Mouse (Mus musculus): Measurements from ENCODE around the gene Xpo5.

Xpo5 gene

DNA sequence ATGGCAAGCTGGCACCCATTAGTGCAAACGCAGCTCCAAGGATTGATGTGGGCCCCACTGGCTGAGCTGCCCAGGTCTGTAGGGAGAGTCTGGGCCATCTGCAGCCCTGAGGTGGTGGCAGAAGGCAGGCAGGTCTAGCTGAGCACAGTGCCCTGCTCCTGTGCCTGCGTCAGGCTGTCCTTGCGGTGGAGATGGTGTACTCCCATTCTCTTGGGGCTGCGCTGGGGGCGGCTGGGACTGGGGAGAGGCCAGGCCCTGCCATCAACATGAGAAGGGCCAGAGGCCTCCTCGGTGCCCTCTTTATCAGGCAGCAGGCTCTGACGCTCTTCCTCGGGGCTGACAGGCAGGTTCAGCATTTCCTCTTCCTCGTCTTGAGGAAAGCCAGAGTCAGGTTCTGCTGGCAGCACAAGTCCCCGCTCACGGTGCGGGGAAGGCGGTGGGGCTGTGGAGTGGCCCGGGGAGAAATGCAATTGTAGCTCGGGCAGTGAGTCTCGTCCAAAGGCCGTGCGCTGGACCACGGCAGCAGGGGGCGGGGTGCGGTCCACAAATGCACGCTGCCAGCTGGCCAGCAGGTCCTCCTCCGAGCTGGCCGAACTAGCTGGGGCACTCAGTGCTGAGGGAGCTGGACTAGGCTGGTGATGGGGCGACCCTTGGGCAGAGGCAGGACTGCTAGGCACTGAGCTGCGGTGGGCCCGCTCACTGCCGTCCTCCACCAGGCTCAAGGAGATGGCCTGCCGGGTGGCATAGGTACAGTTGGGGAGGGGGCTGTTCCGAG, 55.9 kb downstream of the Xpo5 start:
- no peak for DNase-seq (ENCODE audit: low read depth, low spot score)

DNA sequence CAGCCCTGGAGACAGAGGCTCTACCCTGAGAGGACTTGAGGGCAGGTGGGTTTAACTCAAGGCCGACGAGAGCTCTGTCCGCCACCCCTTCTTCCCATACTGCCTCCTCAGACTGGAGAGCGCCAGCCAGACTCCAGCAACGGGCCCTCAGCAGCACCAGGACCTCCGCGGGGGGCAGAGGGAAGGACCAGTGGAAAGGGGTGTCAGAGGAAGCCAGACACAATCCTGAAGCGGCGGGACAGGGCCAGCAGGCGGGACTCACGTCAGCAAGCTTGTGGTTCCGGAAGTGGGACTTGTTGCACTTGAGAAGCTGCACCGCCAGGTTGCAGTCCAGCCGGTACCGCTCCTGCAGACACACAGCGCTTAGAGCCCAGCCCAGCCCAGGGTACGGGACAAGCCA, 57.1 kb downstream of the Xpo5 start:
- DNase-seq (ENCODE audit: low read depth, low spot score), result no peak

DNA sequence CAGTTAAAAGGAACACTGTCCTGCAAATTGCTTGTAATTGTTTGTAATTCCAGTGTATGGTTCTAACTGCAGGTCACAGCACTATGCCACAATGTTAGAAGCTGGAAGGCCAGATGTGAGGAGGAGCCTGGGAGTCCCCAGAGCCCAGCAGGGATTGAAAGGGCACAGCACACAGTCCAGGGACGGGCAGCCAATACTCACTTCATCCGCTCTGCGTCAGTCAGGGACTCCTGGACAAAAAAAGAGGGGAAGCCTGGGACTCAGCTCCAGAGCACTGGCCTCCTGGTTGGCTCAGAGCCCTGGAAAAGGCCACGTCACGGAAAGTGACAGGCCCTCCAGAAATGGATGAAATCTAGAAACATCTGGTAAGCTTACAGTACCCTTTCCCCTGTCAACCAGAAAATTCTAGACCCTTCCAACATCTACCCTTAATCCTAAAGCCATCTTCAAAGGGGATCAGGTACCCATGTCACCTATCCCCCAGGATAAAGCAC, 59.7 kb downstream of the Xpo5 start:
- no peak for DNase-seq (ENCODE audit: low read depth, low spot score)

GRCm38 (mm10) chr17:46265502-46265901, 62.9 kb downstream of the Xpo5 start:
- no peak for DNase-seq (ENCODE audit: low read depth, low spot score)

GRCm38 (mm10) chr17:46265918-46266618, 63.5 kb downstream of the Xpo5 start:
- DNase-seq (ENCODE audit: low read depth, low spot score), result peak; percentile 75

GRCm38 (mm10) chr17:46266986-46267385, 64.4 kb downstream of the Xpo5 start:
- no peak for DNase-seq (ENCODE audit: low read depth, low spot score)

DNA sequence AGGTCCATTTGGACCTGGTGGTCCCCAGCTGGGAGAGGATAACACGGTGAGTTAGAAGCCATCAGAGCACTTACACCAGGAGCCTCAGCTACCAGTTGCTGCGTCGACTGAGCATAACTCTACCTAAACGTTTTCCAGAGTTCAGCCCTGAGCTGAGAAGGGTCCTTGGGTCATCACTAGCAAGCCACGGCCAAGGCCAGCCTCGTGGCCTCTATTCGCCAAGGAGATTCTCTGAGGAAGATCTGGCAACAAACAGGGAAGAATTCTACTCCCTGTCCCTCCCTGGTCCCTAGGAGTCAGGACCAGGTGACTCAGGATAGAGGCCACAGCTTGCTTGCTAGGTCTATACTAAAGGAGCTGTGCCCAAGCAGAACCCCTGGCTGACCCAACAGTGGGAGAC, 64.9 kb downstream of the Xpo5 start:
- DNase-seq (ENCODE audit: low read depth, low spot score), result no peak

DNA sequence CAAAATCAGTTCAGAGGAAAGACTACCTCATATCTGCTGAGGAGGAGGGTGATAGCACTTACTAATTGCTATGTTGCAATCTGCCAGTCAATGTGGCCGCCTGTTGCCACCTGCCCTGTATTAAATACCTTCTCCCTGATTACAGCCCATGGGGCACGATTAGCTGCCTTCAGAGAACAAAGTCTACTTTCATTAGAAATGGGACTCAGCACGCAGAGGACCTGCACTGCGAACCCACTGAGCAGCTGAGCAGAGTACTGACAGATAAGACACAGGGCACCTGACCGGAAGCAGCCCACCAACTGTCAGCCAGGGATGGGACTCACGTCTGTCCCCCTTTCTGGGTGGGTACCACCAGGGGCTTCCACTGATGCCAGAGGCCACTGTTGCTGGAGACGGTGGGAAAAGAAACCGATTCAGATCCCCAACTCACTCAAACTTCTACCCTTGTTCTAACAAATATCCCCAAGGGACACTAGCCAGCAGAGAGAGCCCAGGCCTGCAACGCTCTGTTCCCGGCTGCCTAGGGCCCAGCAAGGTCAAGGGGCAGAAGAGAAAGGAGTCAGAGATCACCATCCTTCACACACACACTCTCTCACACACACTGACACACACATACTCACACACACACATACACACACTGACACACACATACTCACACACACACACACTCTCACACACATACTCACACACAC, 65.6 kb downstream of the Xpo5 start:
- DNase-seq (ENCODE audit: low read depth, low spot score), result no peak

DNA sequence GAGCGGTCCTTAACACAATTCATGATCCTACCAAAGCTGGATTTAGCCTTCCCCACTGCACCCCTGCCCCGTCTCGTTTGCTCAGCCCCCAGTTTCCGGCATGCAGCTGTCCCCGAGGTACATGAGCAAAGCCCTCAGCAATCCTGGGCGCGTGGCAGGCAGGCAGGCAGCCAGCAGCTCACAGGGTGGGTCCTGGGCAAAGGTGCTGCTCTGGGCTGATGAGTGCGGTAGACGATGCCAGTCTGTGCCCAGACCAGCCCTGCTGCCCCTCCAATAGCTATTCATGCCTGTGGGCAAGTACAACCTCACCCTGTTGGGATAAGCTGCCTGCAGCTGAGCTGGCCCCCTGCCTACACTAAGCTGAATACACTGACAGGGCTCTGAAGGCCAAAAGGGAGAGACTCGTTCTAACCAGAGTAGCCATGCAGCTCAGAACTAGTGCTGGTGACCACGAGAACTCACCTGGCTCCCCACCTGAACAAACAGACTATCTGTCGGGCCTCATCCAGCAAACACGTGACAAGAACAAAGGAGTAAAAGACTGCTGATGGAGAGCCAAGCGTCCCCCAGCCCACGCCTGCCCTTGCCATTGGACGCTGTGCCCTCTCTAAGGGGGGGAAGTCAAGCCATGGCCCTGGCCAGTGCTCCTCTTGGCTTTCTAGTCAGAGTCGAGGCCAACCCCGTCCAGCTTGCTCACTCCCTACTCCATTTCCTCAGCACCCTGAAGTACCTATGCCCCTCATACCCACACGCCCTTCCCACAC, 67.4 kb downstream of the Xpo5 start:
- no peak for DNase-seq (ENCODE audit: low read depth, low spot score)

DNA sequence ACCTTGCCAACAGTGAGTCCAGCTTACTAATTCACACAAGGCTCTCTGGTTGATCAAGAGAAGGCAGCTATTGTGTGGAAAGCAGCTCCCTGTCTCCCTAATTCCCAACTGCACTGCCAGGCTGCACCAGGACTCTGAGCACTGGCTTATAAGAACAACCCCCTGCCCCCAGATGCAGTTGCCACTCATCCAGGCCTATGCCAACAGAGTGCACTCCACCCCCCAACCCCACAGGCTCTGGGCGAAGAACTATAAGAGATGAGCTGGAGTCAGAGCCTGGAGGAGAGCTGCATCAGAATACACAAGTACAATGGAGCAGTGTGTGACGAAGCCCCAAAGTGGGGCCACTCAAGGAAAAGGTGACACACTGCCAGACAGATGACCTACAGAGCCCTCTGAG, 69.5 kb downstream of the Xpo5 start:
- DNase-seq (ENCODE audit: low read depth, low spot score), result no peak

DNA sequence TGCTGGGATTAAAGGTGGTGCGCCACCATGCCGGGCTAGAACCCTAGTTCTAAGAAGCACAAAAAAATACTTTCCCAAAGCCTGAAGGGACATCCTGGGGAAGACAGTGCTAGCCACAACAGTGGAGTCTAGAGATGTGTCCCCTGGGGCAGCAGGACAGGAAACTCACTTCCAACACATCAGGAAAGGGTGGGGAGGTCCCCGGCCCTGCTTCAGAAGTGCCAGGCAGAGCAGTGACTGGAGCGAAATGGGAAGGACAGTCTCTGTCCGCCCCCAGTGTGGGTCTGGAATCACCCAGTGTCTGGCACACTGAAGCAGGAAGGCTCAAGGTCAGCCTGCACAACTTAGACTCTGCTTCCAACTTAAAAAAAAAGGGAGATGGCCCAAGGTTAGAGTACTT, 70.1 kb downstream of the Xpo5 start:
- no peak for DNase-seq (ENCODE audit: low read depth, low spot score)

DNA sequence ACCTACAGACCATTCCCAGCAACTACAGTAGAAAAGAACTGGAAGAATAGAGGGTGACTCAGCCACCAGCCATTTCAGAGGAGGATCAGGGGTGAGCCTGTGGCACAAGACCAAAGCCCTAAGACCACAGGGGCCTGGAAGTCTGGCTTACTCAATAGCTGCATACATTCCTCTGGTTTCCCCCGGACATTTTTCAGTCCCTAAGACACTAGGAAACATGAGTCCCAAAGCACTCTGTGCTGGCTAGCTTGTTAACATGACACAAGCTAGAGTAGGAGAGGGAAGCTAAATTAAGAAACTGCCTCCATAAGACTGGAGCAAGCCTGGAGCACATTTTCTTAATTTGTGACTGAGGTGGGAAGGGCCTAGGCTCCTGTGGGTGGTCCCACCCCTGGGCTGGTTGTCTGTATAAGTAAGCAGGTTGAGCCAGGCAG, 71.2 kb downstream of the Xpo5 start:
- no peak for DNase-seq (ENCODE audit: low read depth, low spot score)

DNA sequence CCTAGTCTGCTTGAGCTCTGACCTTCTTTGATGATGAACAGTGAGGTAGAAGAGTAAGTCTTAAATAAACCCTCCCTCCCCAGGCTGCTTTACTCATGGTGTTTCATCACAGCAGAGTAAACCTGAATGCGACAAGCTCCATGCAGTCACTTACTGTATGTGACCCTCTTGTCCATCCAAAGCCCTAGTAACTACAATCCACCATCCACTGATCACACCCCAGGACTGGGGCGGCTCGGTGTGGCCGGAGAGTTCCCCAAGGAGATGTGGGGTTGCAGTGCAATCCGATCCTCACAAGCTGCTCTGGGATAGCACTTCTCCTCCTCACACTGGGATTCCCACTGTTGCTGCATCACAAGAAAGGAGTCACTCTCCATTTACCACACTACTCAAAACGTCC, 71.9 kb downstream of the Xpo5 start:
- no peak for DNase-seq (ENCODE audit: low read depth, low spot score)

- no peak for DNase-seq (ENCODE audit: low read depth, low spot score)
These were observed 72.5 kb downstream of the Xpo5 start for GRCm38 (mm10) chr17:46275034-46275433.

GRCm38 (mm10) chr17:46275506-46275905, 72.9 kb downstream of the Xpo5 start:
- no peak for DNase-seq (ENCODE audit: low read depth, low spot score)

DNA sequence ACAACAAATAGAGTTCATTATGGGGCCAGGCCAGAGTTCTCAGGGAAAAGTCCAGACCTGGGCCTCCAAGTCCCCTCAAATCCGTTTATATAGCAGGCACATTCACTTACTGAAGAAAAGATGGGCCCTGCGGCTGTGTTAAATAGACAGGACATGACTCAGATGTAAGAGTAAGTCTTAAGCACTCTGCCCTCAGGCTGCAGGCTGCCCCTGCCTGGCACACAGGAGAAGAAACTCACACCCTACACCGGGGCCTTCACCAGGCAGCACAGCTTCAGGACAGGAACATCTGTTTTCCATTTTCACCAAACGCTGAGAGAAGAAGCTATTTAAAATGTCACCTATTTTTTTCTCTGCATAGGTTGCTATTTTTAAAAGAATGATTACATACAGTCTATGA, 75.0 kb downstream of the Xpo5 start:
- no peak for DNase-seq (ENCODE audit: low read depth, low spot score)

GRCm38 (mm10) chr17:46278011-46278765, 75.6 kb downstream of the Xpo5 start:
- DNase-seq (ENCODE audit: low read depth, low spot score), result no peak

DNA sequence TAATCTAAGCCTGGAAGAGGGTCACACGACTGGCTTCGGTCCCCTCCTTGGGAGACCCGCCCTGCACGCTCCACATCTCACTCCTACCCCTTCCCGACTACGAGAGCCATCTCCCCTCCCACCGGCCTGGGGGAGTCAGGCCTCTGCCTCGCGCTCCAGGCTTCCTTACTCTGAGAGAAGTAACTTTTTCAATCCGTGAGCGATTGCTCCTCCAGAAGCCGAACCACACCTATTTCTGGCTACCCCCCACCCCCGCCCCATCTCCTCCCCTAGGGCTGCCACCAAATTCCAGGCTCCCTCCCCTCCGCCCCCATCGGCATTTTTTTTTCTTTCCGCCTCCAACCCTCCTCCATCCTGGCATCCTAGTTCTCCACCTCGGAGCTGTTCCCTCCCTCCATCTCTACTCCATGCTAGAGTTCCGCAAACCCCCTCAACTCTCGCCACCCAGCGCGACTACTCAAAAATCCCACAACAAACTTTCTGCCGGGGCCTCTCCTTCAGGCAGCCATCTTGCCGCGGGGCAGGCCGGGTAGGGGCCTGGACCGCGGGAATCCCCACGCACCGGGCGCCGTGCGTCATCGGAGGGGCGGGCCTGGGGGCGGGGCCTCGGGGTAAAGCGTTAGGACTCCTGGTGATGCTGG, 80.0 kb downstream of the Xpo5 start, which contains the start of gene Tjap1:
Gene Tjap1 (minus strand): TSS at position 544 of the 641 bp plus-strand sequence.
- peak; percentile 88 for DNase-seq (ENCODE audit: low read depth, low spot score)

DNA sequence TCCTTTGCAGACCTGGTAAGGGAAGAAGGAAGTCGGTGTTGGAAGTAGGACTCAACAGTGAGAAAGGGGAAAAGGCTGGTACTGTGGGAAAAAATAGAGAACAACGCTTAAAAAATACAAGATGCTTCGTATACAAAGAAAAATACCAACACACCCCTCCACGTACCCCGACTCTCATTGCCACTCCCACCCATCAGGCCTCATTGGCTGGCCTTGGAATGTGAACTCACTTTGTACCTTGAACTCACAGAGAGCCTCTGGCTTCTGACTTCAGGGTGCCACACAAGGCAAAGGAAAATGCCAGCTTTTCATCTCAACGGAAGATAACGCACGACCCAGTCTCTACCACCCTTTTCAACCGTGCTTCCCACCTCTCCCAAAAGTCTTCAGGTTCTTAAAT, 80.6 kb downstream of the Xpo5 start:
- DNase-seq (ENCODE audit: low read depth, low spot score), result no peak

DNA sequence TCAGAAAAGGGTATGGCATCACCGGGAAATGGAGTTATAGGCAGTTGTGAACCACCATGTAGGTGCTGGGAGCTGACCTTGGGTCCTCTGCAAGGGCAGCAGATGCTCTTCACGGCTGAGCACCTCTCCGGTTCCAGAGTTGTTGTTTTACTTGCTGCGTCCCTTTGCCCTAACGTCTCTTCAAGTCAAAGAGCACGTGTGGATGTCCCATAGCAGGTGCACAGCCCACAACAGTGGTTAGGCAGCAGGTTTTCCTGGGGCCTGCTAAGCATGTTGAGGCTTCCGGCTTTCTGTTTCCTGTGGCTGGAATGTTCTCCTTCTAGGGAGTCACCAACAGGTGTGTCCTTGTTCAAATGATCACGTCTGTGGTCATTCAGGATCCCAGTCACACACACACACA, 81.3 kb downstream of the Xpo5 start:
- no peak for DNase-seq (ENCODE audit: low read depth, low spot score)

Data from mesoderm, embryonic 11.5 days (tissue).